Mouse (Mus musculus) forebrain, embryonic 14.5 days (tissue): Measurements from ENCODE around the gene Tial1. TPM values are rescaled to one million over a fixed set of nuclear protein-coding genes. Genes with fewer than 3 reads are reported as not detected.

ENCODE experiments used
- ATAC-seq: fragments of 200-750 bp; cut with Nextera tagmentation; 2 replicates; pipeline ENCODE4 v1.8.0; 2017; ENCODE audit warnings: mild to moderate bottlenecking, moderate library complexity
- DNase-seq: peaks from one replicate; pipeline ENCODE4 v3.0.0-alpha.2; 2015; ENCODE audit warnings: low spot score
- H3K27ac ChIP-seq: fragments of 300-500 bp; sonication (generic); 2 replicates; pipeline ENCODE4 v1.5.1; 2014; ENCODE audit warnings: low read depth, mild to moderate bottlenecking, control low read depth, low read length, moderate library complexity
- H3K27me3 ChIP-seq: fragments of 300-500 bp; sonication (generic); replicated peaks from 2 replicates; pipeline ENCODE4 v1.6.1; 2014; ENCODE audit warnings: low read length, control low read depth, mixed read lengths; ENCODE audit not compliant: control insufficient read depth, insufficient read depth
- H3K36me3 ChIP-seq: fragments of 300-500 bp; sonication (generic); 2 replicates; pipeline ENCODE4 v1.6.1; 2014; ENCODE audit warnings: low read length, control low read depth; ENCODE audit not compliant: control insufficient read depth, insufficient read depth
- H3K4me1 ChIP-seq: fragments of 300-500 bp; sonication (generic); 2 replicates; pipeline ENCODE4 v1.6.1; 2014; ENCODE audit warnings: antibody characterized with exemption, low read length, control low read depth; ENCODE audit not compliant: control insufficient read depth, insufficient read depth
- H3K4me2 ChIP-seq: fragments of 300-500 bp; sonication (generic); 2 replicates; pipeline ENCODE4 v1.6.1; 2014; ENCODE audit warnings: mild to moderate bottlenecking, control low read depth, low read length
- H3K4me3 ChIP-seq: fragments of 300-500 bp; sonication (generic); 2 replicates; pipeline ENCODE4 v1.5.1; 2014; ENCODE audit warnings: low read depth, low read length, control low read depth
- H3K9ac ChIP-seq: fragments of 300-500 bp; sonication (generic); 2 replicates; pipeline ENCODE4 v1.6.1; 2014; ENCODE audit warnings: mild to moderate bottlenecking, low read length, control low read depth, moderate library complexity
- H3K9me3 ChIP-seq: fragments of 300-500 bp; sonication (generic); replicated peaks from 2 replicates; pipeline ENCODE4 v1.6.1; 2016; ENCODE audit warnings: low read length, control low read depth, mixed read lengths; ENCODE audit not compliant: control insufficient read depth
- WGBS: fragments of 180-500 bp; shearing (Covaris S2); extraction: QIAGEN DNeasy Blood & Tissue Kit; methylation state at CpG from one replicate; pipeline ENCODE4 v1.1.7; 2014; 5-methylcytosine and 5-hydroxymethylcytosine counted together
- polyA plus RNA-seq: library from polyadenylated mRNA; unstranded; fragments of >200 nt; fragmentation: Nextera tagmentation; extraction: Ambion mirVana; gene quantifications from 2 replicates; pipeline ENCODE4 v1.2.1, GENCODE M21; 2014

Tial1 gene
- 30.6 and 34.6 TPM in 2 replicates for polyA plus RNA-seq

DNA sequence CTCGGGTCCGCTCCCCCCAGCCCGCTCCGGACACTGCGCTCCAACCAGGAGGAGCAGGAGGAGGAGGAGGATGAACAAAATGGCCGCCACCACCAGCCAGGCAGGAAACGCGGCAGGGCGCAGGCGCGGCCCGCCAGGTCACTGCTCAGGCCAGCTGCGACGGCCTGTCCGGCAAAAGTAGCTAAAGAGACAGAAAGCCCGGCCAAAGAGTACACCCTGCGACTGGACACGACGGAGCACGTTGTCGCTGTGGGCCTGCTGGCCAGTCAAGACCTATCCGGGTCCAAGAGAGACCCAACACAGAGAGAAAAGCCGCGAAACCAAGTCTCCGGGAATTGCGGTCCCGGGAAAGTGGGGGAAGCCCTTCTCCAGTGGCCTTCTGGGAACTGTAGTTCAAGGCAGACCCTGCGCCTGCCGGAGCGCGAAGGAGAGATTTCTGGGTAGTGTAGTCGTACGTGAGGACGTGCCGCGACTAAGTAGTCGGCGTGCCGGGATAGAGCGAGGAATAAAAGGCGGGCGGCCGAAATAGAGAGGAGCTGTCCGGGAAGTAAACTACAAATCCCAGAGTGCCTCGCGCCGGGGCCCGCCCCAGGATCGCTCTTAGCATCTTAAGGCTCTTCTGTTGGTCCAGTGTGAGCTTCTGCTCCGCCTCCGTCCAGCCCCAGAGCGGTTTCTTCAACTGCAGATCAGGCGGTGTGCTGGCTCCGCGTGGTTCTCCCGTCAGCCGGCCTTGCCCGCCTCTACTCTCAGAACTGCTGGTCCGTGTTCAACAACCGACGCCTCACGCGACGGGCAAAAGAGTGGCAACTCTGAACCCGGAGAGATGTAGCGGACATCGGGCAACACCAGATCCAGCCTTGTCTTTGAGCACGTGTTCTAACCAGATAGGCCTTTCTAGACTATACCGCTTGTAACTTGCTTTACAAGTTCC is at the start of gene Tial1:
Tial1 (minus strand) TSS at position 433 of the 931 bp plus-strand sequence.
- ATAC-seq (peak; percentile 99), DNase-seq (peak; percentile 100)
- Histone ChIP-seq H3K4me1 (peaks cover 18% of the 10 kb centered on the region; the same call in 1 of the 2 replicates), H3K4me3 (peak within 1 kb of the TSS; percentile 86), H3K27ac (peak within 1 kb of the TSS; percentile 90), H3K9ac (peak within 1 kb of the TSS; percentile 87), H3K4me2 (peak within 1 kb of the TSS; percentile 82), H3K9me3 (no peaks in the 10 kb centered on the region), H3K27me3 (no peaks in the 10 kb centered on the region), H3K36me3 (no peaks in the 10 kb centered on the region)
- under 1% methylated on average over 69 of the region's 69 CpGs for WGBS

DNA sequence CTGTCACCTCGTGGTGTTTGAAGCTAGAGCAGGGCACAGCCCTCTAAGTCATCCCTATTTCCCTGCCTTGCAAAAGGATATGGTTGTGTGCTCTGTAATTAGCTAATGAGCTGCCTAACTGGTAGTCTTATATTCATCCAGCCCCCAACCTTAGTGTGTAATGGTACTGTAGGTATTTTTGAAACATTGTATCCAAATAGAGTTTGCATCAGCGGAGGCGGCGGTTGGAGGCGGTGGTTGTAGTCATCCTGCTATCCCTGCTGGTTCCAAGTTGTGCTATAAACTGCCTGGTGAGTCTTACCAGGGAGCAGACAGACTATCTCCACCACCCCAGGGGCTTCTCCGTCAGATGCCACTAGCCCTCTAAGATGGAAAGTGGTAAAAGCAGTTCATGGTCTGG is 42.6 kb upstream of the Tial1 start:
- Histone ChIP-seq H3K36me3 (no peaks in the 10 kb centered on the region), H3K27me3 (no peaks in the 10 kb centered on the region), H3K9ac (no peak overlapping the region), H3K27ac (no peak overlapping the region), H3K4me3 (no peak overlapping the region), H3K4me2 (no peak overlapping the region), H3K4me1 (no peaks in the 10 kb centered on the region), H3K9me3 (no peaks in the 10 kb centered on the region)
- 89% methylated on average over 6 of the region's 6 CpGs for WGBS
- DNase-seq (no peak), ATAC-seq (no peak)

GRCm38 (mm10) chr7:128499801-128500200 is 38.3 kb upstream of the Tial1 start:
- Histone ChIP-seq H3K9ac (no peak overlapping the region), H3K4me1 (no peaks in the 10 kb centered on the region), H3K27me3 (no peaks in the 10 kb centered on the region), H3K9me3 (no peaks in the 10 kb centered on the region), H3K4me2 (no peak overlapping the region), H3K27ac (no peak overlapping the region), H3K4me3 (no peak overlapping the region), H3K36me3 (no peaks in the 10 kb centered on the region)
- no peak for DNase-seq
- no peak for ATAC-seq
- 74% methylated on average over 6 of the region's 6 CpGs for WGBS

DNA sequence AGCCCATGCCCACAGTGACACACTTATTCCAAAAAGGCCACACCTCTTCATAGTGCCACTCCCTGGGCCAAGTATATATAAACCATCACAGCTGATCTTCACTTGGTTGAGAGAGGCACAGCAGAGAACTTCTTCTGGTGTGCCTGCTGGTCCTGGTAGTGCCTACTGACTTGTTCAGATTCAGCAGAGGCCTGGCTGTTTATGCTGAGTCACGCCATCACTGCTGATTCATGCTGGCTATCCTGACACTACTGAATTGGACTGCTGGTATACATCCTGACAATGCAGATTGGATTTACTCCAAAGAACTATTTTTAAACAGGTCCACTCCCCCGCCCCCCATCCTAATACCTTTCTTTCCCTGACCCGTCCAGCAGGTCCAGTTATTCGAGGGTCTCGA is 33.0 kb upstream of the Tial1 start:
- Histone ChIP-seq H3K4me2 (no peak overlapping the region), H3K4me3 (no peak overlapping the region), H3K27ac (no peak overlapping the region), H3K36me3 (no peaks in the 10 kb centered on the region), H3K27me3 (no peaks in the 10 kb centered on the region), H3K9me3 (no peaks in the 10 kb centered on the region), H3K9ac (no peak overlapping the region), H3K4me1 (no peaks in the 10 kb centered on the region)
- WGBS: 91% methylated on average over 5 of the region's 5 CpGs
- DNase-seq (no peak), ATAC-seq (no peak)

DNA sequence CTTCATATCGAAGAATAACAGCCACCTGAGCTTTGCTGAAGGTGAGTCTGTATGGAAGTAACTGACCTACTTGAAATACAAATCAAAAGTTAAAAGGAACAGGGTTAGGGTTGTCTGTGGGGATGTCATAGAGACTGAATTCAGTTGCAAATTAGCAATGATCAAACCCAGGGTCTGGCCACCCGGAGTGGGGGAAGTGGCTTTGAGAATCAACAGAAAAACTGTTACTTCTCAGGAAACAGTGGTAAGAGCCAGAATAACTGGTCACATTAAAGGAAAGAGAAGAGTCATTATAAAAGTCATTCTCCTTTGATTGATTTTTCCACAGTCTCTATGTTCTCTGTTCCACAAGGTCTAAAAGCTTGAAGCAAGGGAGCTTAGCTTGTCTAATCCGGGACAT is 27.5 kb upstream of the Tial1 start:
- Histone ChIP-seq H3K9ac (no peak overlapping the region), H3K27ac (no peak overlapping the region), H3K4me2 (no peak overlapping the region), H3K4me1 (no peaks in the 10 kb centered on the region), H3K4me3 (no peak overlapping the region), H3K36me3 (no peaks in the 10 kb centered on the region), H3K27me3 (no peaks in the 10 kb centered on the region), H3K9me3 (peaks cover 11% of the 10 kb centered on the region)
- 98% methylated on average over 3 of the region's 3 CpGs for WGBS
- DNase-seq (no peak), ATAC-seq (no peak)

GRCm38 (mm10) chr7:128474322-128474721 is 12.8 kb upstream of the Tial1 start:
- H3K4me3 ChIP-seq: no peak overlapping the region
- ATAC-seq (peak; percentile 86), DNase-seq (peak; percentile 75)
- H3K9me3 ChIP-seq: no peaks in the 10 kb centered on the region
- peak overlapping the region; percentile 33 for H3K4me2 ChIP-seq
- H3K9ac ChIP-seq: no peak overlapping the region
- H3K27me3 ChIP-seq: no peaks in the 10 kb centered on the region
- H3K4me1 ChIP-seq: no peaks in the 10 kb centered on the region
- 32% methylated on average over 10 of the region's 10 CpGs for WGBS
- no peaks in the 10 kb centered on the region for H3K36me3 ChIP-seq
- no peak overlapping the region for H3K27ac ChIP-seq

- Histone ChIP-seq H3K27ac (no peak overlapping the region), H3K36me3 (no peaks in the 10 kb centered on the region), H3K4me1 (peaks cover 17% of the 10 kb centered on the region; the same call in 1 of the 2 replicates), H3K4me2 (peak overlapping the region; percentile 64), H3K9ac (peak overlapping the region; percentile 62), H3K4me3 (peak overlapping the region; percentile 86; the same call in 1 of the 2 replicates), H3K9me3 (no peaks in the 10 kb centered on the region), H3K27me3 (no peaks in the 10 kb centered on the region)
- 56% methylated on average over 5 of the region's 5 CpGs for WGBS
- ATAC-seq (no peak), DNase-seq (no peak)
Measured at GRCm38 (mm10) chr7:128462406-128462805, 889 bp upstream of the Tial1 start.

GRCm38 (mm10) chr7:128460865-128461228 is 670 bp downstream of the Tial1 start:
- DNase-seq: peak; percentile 43
- Histone ChIP-seq H3K9ac (peak overlapping the region; percentile 87), H3K4me3 (peak overlapping the region; percentile 86), H3K27me3 (no peaks in the 10 kb centered on the region), H3K9me3 (no peaks in the 10 kb centered on the region), H3K4me1 (peaks cover 18% of the 10 kb centered on the region; the same call in 1 of the 2 replicates), H3K4me2 (peak overlapping the region; percentile 82), H3K36me3 (no peaks in the 10 kb centered on the region), H3K27ac (peak overlapping the region; percentile 90)
- peak; percentile 19 for ATAC-seq
- 0% methylated on average over 22 of the region's 23 CpGs for WGBS
